Comparison of ENCODE assay signal across 25 mouse cellular contexts in the genomic region with DNA sequence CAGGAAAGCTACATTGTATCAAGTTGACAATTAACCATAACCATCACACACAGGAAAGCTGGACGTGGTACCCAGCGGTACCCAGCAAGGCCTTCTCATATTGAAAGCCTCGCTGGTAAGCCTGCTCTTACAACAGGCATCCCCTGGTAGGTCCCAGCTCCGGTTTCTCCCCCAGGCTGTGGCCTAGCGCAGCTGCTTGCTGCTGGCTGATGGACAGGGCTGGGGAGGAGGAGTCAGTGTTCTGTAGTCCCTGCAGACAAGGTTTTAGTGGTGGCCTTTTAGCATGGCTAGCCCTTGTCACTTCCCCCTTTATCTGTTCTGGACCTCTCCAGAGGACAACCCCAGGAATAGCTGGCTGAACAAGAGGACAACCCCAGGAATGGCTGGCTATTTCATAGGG. TPM values are rescaled to one million over a fixed set of nuclear protein-coding genes. Genes with fewer than 3 reads are reported as not detected.
DNase-seq lines count a peak whose midpoint lies in the region; ATAC-seq and TF ChIP-seq lines count a peak whose summit lies in the region.
"Had no signal": no experiment of that assay in that cellular context is flagged by ENCODE, and none has a peak within 500 bp of the region (broad histone marks: within the 10 kb centered on the region; RNA-seq: fewer than 3 reads in every experiment).

No protein-coding gene starts in this region.

- H3K4me1 ChIP-seq in heart, embryonic 10.5 days = peaks cover 59% of the 10 kb centered on the region
- peaks cover 11% of the 10 kb centered on the region; the same call in 1 of the 2 replicates for H3K4me1 ChIP-seq in heart, postnatal 0 days (ENCODE audit: control insufficient read depth, insufficient read depth)
- peaks cover 3% of the 10 kb centered on the region; the same call in 1 of the 2 replicates for H3K4me1 ChIP-seq in embryonic facial prominence, embryonic 11.5 days (ENCODE audit: control insufficient read depth, insufficient read depth, low read length)
- H3K4me1 ChIP-seq: liver, embryonic 15.5 days; midbrain, embryonic 15.5 days had no signal

- H3K27ac ChIP-seq in heart, embryonic 10.5 days = peak overlapping the region; percentile 77; the same call in 1 of the 2 replicates
- peak overlapping the region; percentile 19; the same call in 1 of the 2 replicates for H3K27ac ChIP-seq in heart, postnatal 0 days (ENCODE audit: low read depth)
- H3K27ac ChIP-seq in embryonic facial prominence, embryonic 11.5 days (replicated peaks; ENCODE audit: low read depth, low read length) = no peak overlapping the region
- H3K27ac ChIP-seq: hindbrain, embryonic 14.5 days; limb, embryonic 12.5 days; liver, embryonic 15.5 days; midbrain, embryonic 10.5 days; midbrain, embryonic 15.5 days; stomach, postnatal 0 days had no signal

- 47% methylated on average over 5 of the region's 5 CpGs for WGBS in heart, embryonic 10.5 days
- WGBS in heart, postnatal 0 days = 56% methylated on average over 5 of the region's 5 CpGs
- WGBS in embryonic facial prominence, embryonic 11.5 days = 33% methylated on average over 5 of the region's 5 CpGs

- H3K9ac ChIP-seq in heart, postnatal 0 days (replicated peaks; ENCODE audit: low read depth, low read length) = no peak overlapping the region
- H3K9ac ChIP-seq in embryonic facial prominence, embryonic 11.5 days (replicated peaks; ENCODE audit: low read length) = no peak overlapping the region
- H3K9ac ChIP-seq: hindbrain, embryonic 14.5 days; limb, embryonic 12.5 days; liver, embryonic 15.5 days; lung, embryonic 14.5 days; midbrain, embryonic 15.5 days had no signal

- H3K9me3 ChIP-seq in heart, embryonic 10.5 days = no peaks in the 10 kb centered on the region
- no peaks in the 10 kb centered on the region for H3K9me3 ChIP-seq in heart, postnatal 0 days (replicated peaks; ENCODE audit: control insufficient read depth, low read length)
- no peaks in the 10 kb centered on the region for H3K9me3 ChIP-seq in embryonic facial prominence, embryonic 11.5 days (replicated peaks; ENCODE audit: control insufficient read depth, low read length)
- H3K9me3 ChIP-seq: limb, embryonic 12.5 days; liver, embryonic 15.5 days; midbrain, embryonic 10.5 days; midbrain, embryonic 15.5 days had no signal

- no peaks in the 10 kb centered on the region for H3K36me3 ChIP-seq in heart, embryonic 10.5 days
- H3K36me3 ChIP-seq in heart, postnatal 0 days (replicated peaks; ENCODE audit: control insufficient read depth, insufficient read depth, low read length) = no peaks in the 10 kb centered on the region
- H3K36me3 ChIP-seq in embryonic facial prominence, embryonic 11.5 days (replicated peaks; ENCODE audit: control insufficient read depth, insufficient read depth, low read depth, low read length) = no peaks in the 10 kb centered on the region
- H3K36me3 ChIP-seq: limb, embryonic 12.5 days; liver, embryonic 15.5 days; midbrain, embryonic 10.5 days; midbrain, embryonic 15.5 days had no signal

- no peak for TF ChIP-seq CTCF in heart, postnatal 0 days (IDR thresholded peaks at IDR 0.05; ENCODE audit: low read depth)

- no peaks in the 10 kb centered on the region for H3K27me3 ChIP-seq in heart, embryonic 10.5 days (ENCODE audit: insufficient read depth, poor library complexity, severe bottlenecking)
- H3K27me3 ChIP-seq in heart, postnatal 0 days (ENCODE audit: control insufficient read depth, insufficient read depth, low read length) = no peaks in the 10 kb centered on the region
- H3K27me3 ChIP-seq in embryonic facial prominence, embryonic 11.5 days (ENCODE audit: control insufficient read depth, insufficient read depth, low read length) = no peaks in the 10 kb centered on the region
- H3K27me3 ChIP-seq: liver, embryonic 15.5 days had no signal

- TF ChIP-seq EP300 in heart, postnatal 0 days (IDR thresholded peaks at IDR 0.05; ENCODE audit: low read depth) = no peak

- no peak for DNase-seq in heart, embryonic 10.5 days (ENCODE audit: low spot score)
- DNase-seq in heart, postnatal 14 days = no peak
- no peak for DNase-seq in heart, postnatal 0 days (ENCODE audit: low spot score)
- no peak for DNase-seq in heart, adult 18-20 months
- DNase-seq in embryonic facial prominence, embryonic 11.5 days (ENCODE audit: low spot score) = peak; percentile 25
- peak; percentile 45 for DNase-seq in yolk sac, embryonic 10.5 days (ENCODE audit: low spot score)
- no peak for DNase-seq in Muller cell, postnatal 12 days (ENCODE audit: inconsistent ontology term)
- DNase-seq: adrenal gland, postnatal 14 days; cerebellum, adult 11 months; cerebellum, adult 9-10 months; gastrocnemius, postnatal 36 days; kidney, postnatal 14 days; layer of hippocampus, adult 9-11 months; lung, embryonic 14.5 days; right cerebral cortex, postnatal 25 days; spleen, adult 18-20 months; thymus, adult 18-20 months; thymus, postnatal 25 days had no signal

- H3K4me3 ChIP-seq in heart, embryonic 10.5 days = no peak overlapping the region
- H3K4me3 ChIP-seq in heart, postnatal 0 days (ENCODE audit: low read depth, low read length) = no peak overlapping the region
- no peak overlapping the region for H3K4me3 ChIP-seq in embryonic facial prominence, embryonic 11.5 days (ENCODE audit: low read depth, low read length)
- H3K4me3 ChIP-seq: limb, embryonic 12.5 days; liver, embryonic 15.5 days; midbrain, embryonic 10.5 days; midbrain, embryonic 15.5 days had no signal

- no peak overlapping the region for H3K4me2 ChIP-seq in heart, postnatal 0 days (ENCODE audit: low read depth, low read length)
- H3K4me2 ChIP-seq in embryonic facial prominence, embryonic 11.5 days (ENCODE audit: low read depth, low read length) = no peak overlapping the region
- H3K4me2 ChIP-seq: hindbrain, embryonic 14.5 days; limb, embryonic 12.5 days; liver, embryonic 15.5 days; lung, embryonic 14.5 days; midbrain, embryonic 15.5 days had no signal

- ATAC-seq in heart, postnatal 0 days (ENCODE audit: insufficient read depth, low read depth) = 0 out of 2 replicates have a peak, but pooled peaks have one; percentile 1
- ATAC-seq in embryonic facial prominence, embryonic 11.5 days (replicated peaks; ENCODE audit: insufficient number of reproducible peaks, low FRiP score, low TSS enrichment, low read depth) = no peak
- ATAC-seq: forebrain, embryonic 14.5 days; midbrain, embryonic 15.5 days had no signal

- intact Hi-C loops in heart, postnatal 14 days (cut with DNase I) = loop anchor here (2.0 to 5.0 kb wide), 2 partner anchors 88 to 285 kb away; no protein-coding TSS in a partner anchor

RNA-seq across cellular contexts. Expression of a gene that starts 54.0 kb away (rescaled TPM):
- polyA plus RNA-seq in heart, embryonic 10.5 days (2016; fragmentation: Nextera tagmentation; extraction: Ambion mirVana) = 10.5 and 11.1 TPM in 2 replicates
- 1 to 10 TPM; 8.7 to 9.8 TPM for total RNA-seq in heart, postnatal 14 days (2021)
- total RNA-seq in heart, postnatal 0 days (2014; rRNA removed; ENCODE audit: low replicate concordance) = 9.0 and 9.4 TPM in 2 replicates
- polyA plus RNA-seq in heart, postnatal 0 days (2015; fragmentation: Nextera tagmentation; extraction: Ambion mirVana) = 6.0 and 7.4 TPM in 2 replicates
- 10 to 100 TPM in 1 of 2 experiments, 1 to 10 TPM in 1; 8.8 to 11.3 TPM for total RNA-seq in heart, adult 18-20 months (2021)
- polyA plus RNA-seq in embryonic facial prominence, embryonic 11.5 days (2014; fragmentation: Nextera tagmentation; extraction: Ambion mirVana) = 5.0 and 5.1 TPM in 2 replicates

Comparison
In these comparisons a context has a peak if more than half of its experiments do, and no peak if none do; other contexts are left out.
1. DNase-seq: peak in embryonic facial prominence, embryonic 11.5 days (single experiment) and yolk sac, embryonic 10.5 days (single experiment); none in heart, embryonic 10.5 days (single experiment), heart, postnatal 14 days (0 of 2), heart, postnatal 0 days (single experiment), heart, adult 18-20 months (0 of 2) and Muller cell, postnatal 12 days (single experiment).